Comparison of ENCODE assay signal across 12 mouse cellular contexts in the genomic region with DNA sequence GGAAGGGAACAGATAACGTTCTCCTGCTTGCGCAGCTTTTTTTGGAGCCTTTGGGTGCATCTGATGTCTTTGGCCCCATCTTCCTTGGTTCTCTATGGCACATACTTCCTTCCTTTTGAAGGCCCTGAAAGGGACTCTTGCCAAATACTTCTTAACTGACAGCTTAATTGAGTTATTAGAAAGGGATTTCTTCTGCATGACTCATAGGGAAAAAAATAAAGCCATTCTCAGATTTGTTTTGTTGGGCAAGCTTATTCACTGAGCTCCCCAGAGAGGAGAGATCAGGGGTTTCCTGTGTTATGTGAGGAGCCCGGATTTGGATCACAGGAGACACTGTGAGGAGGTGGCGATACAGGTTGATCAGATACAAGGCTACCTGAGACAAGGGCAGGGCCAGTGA. TPM values are rescaled to one million over a fixed set of nuclear protein-coding genes. Genes with fewer than 3 reads are reported as not detected.
A peak's percentile ranks its signal among the peaks of the same experiment; 100 is the strongest.
DNase-seq lines count a peak whose midpoint lies in the region; ATAC-seq lines count a peak whose summit lies in the region.
"Had no signal": no experiment of that assay in that cellular context is flagged by ENCODE, and none has a peak within 500 bp of the region (broad histone marks: within the 10 kb centered on the region; RNA-seq: fewer than 3 reads in every experiment).

No protein-coding gene starts in this region.

- ATAC-seq in granulocyte monocyte progenitor cell, adult 5-6 weeks (replicated peaks; ENCODE audit: poor library complexity, severe bottlenecking): peak; percentile 52
- ATAC-seq: hindbrain, embryonic 16.5 days; midbrain, embryonic 16.5 days had no signal

- intact Hi-C loops in left cerebral cortex, postnatal 25 days (cut with DNase I): no loop called here

- peak; percentile 6 for DNase-seq in kidney, adult 11 months
- DNase-seq in kidney, adult 18-20 months: no peak
- DNase-seq in 3134 (ENCODE audit: extremely low read depth, insufficient read length, low spot score) (peak; percentile 22), 416B (ENCODE audit: low read depth) (peak; percentile 40)
- DNase-seq in left cerebral cortex, postnatal 25 days (ENCODE audit: low spot score in 2 of 2): no peak
- no peak for DNase-seq in cerebellum, adult 11-12 months
- DNase-seq: cerebellum, adult 2 months; heart, postnatal 14 days; thymus, postnatal 14 days had no signal

RNA-seq across cellular contexts. Expression of gene Mboat1, which starts 40.4 kb away (rescaled TPM):
- 10.9 and 21.3 TPM in 2 replicates for total RNA-seq in granulocyte monocyte progenitor cell, adult 5-6 weeks (2014; fragmentation: Nextera tagmentation)
- 8.9 and 12.8 TPM in 2 replicates for total RNA-seq in granulocyte monocyte progenitor cell, adult 5-6 weeks (2017)
- under 1 TPM; 0.62 to 0.89 TPM for total RNA-seq in left cerebral cortex, postnatal 25 days (2021)

Comparison
In these comparisons a context has a peak if more than half of its experiments do, and no peak if none do; other contexts are left out.
1. DNase-seq: peak in kidney, adult 11 months (single experiment), 3134 (single experiment) and 416B (single experiment); none in kidney, adult 18-20 months (single experiment), left cerebral cortex, postnatal 25 days (0 of 2) and cerebellum, adult 11-12 months (single experiment).
2. RNA of gene Mboat1, which starts 40.4 kb away (total RNA-seq): 8.9 to 21.3 TPM in granulocyte monocyte progenitor cell, adult 5-6 weeks; 0.62 to 0.89 TPM in left cerebral cortex, postnatal 25 days; every median in the first group is over 4 times any median in the second.